Mouse (Mus musculus) heart, adult 2 months (tissue): ENCODE data around the gene Cbs.

Experiments used
- CTCF ChIP-seq: fragments of 200-600 bp; IDR thresholded peaks from 2 replicates; pipeline ENCODE4 v1.8.1; 2022; ENCODE audit warnings: antibody characterized with exemption, mild to moderate bottlenecking, moderate library complexity
- EP300 ChIP-seq: fragments of 200-500 bp; IDR thresholded peaks from 2 replicates; pipeline ENCODE4 v1.6.1; 2011; ENCODE audit warnings: low read depth, low read length, control low read depth; ENCODE audit not compliant: insufficient read depth

DNA sequence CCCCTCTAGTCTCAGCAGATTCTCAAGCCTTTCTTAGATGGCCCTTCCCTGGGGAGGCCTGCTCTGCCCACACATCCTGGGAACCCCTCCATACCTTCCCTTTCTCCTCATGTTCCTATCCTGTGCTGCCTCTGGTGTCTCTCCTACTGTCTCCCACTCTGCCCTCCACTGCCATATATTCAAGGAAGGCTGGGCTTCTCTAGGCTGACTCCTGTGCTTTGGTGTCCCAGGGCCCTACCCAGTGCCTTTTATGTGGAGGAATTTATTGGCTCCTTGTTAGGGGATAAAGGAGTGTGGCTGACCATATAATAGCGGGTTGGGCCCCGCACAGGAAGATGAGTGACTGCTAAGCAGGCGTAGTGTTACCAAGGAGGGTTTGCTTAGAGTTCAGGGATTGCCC is 53.9 kb downstream of the Cbs start:
- TF ChIP-seq EP300 (no peak), CTCF (no peak)
